Mouse (Mus musculus) testis, adult 2 months (tissue): ENCODE results near the gene Arhgap24.

Experiments
- CTCF ChIP-seq: fragments of 200-500 bp; IDR thresholded peaks from 2 replicates; pipeline ENCODE4 v1.5.1; 2012; ENCODE audit warnings: low read depth, mild to moderate bottlenecking, inconsistent platforms, low read length, moderate library complexity; ENCODE audit not compliant: control insufficient read depth, insufficient read depth, insufficient replicate concordance
- POLR2A ChIP-seq: fragments of 200-500 bp; IDR thresholded peaks from 2 replicates; pipeline ENCODE4 v1.6.1; 2012; ENCODE audit warnings: low read depth, mild to moderate bottlenecking, inconsistent platforms, low read length, moderate library complexity; ENCODE audit not compliant: control insufficient read depth

GRCm38 (mm10) chr5:102494827-102495226 lies 13.6 kb downstream of the Arhgap24 start:
- no peak for TF ChIP-seq POLR2A
- no peak for TF ChIP-seq CTCF
